Mouse (Mus musculus): Measurements from ENCODE around the gene March7. TPM values are rescaled to one million over a fixed set of nuclear protein-coding genes. Genes with fewer than 3 reads are reported as not detected.

Gene March7
- total and polyA plus RNA-seq, 3 experiments = 32.3 to 36.4 TPM; not detected in 1

DNA sequence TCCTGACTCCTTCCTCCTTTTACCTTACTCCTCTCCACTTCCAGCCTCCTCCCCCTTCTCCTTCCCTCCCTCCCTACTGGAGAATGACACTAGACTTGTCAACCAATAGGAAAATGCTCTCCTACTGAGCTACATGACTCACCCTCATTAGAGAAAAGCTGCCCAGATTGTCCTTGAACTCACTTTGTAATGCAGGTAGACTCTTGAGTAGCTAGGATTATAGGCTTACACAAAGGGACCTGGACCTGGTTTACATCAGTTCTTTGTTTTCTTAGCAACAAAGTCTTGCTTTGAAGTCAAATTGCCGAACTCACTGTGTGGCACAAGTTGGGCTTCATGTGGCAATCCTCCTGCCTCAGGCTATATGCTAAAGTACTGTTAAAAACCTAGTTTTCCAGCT is 12.8 kb upstream of the March7 start:
- Histone ChIP-seq H3K36me3 (ENCODE audit: control insufficient read depth in 1 of 2, insufficient read depth in 2 of 2, low read length in 2 of 2) (no peaks in the 10 kb centered on the region; a peak in 1 of 4 replicates), H3K4me1 (ENCODE audit: control insufficient read depth in 1 of 2, insufficient read depth in 2 of 2, low read length in 2 of 2) (no peaks in the 10 kb centered on the region), H3K9ac (ENCODE audit: control insufficient read depth, low read depth, low read length, poor library complexity, severe bottlenecking) (no peak overlapping the region), H3K27me3 (ENCODE audit: control insufficient read depth in 1 of 2, insufficient read depth in 2 of 2, low read length in 2 of 2) (no peaks in the 10 kb centered on the region), H3K27ac (ENCODE audit: control insufficient read depth, low read depth, low read length) (no peak overlapping the region), H3K79me2 (ENCODE audit: control insufficient read depth, insufficient read depth, low read length, poor library complexity) (no peaks in the 10 kb centered on the region), H3K9me3 (replicated peaks; ENCODE audit: insufficient read depth, low read length) (no peaks in the 10 kb centered on the region), H3K4me3 (ENCODE audit: control insufficient read depth in 1 of 2, insufficient read depth in 1 of 2, low read depth in 2 of 2, low read length in 2 of 2) (no peak overlapping the region)
- DNase-seq (ENCODE audit: low read depth, low spot score) = no peak
- TF ChIP-seq EP300 (IDR thresholded peaks at IDR 0.05; ENCODE audit: low read depth in 1 of 2, low read length in 2 of 2) (no peak), ELF1 (IDR thresholded peaks at IDR 0.05; ENCODE audit: low read depth, low read length) (no peak), ETS1 (IDR thresholded peaks at IDR 0.05; ENCODE audit: low read depth, low read length) (no peak), TBP (IDR thresholded peaks at IDR 0.05; ENCODE audit: low read depth, low read length) (no peak)

DNA sequence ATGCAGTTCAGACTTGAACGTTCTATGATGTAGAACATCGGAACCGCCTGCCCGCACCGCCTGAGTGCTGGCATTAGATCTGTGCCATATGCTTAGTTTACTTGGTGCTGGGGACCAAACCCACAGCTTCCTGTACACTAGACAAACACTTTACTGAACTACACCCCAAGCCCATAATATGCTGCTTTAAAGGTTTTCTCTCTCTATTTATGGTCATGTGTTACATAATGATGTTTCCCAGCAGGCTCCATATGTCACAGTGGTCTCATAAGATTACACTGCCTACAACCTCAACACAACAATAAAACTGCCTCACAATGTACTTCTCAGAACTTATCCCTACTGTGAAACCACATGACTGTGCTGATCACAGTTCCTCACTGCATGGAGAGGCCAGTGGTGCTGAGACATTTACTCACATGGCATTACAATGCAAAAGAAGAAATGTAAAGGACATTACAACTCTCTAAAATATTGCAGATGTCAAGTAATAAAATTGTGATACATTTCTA is 9.6 kb upstream of the March7 start:
- Histone ChIP-seq H3K27me3 (ENCODE audit: control insufficient read depth in 1 of 2, insufficient read depth in 2 of 2, low read length in 2 of 2) (no peaks in the 10 kb centered on the region), H3K4me1 (ENCODE audit: control insufficient read depth in 1 of 2, insufficient read depth in 2 of 2, low read length in 2 of 2) (peaks cover 8 to 19% of the 10 kb centered on the region in 2 experiments), H3K9me3 (replicated peaks; ENCODE audit: insufficient read depth, low read length) (no peaks in the 10 kb centered on the region), H3K79me2 (ENCODE audit: control insufficient read depth, insufficient read depth, low read length, poor library complexity) (no peaks in the 10 kb centered on the region), H3K36me3 (ENCODE audit: control insufficient read depth in 1 of 2, insufficient read depth in 2 of 2, low read length in 2 of 2) (peaks cover 0 to 21% of the 10 kb centered on the region in 2 experiments; a peak in 2 of 4 replicates), H3K9ac (ENCODE audit: control insufficient read depth, low read depth, low read length, poor library complexity, severe bottlenecking) (no peak overlapping the region), H3K4me3 (ENCODE audit: control insufficient read depth in 1 of 2, insufficient read depth in 1 of 2, low read depth in 2 of 2, low read length in 2 of 2) (no peak overlapping the region), H3K27ac (ENCODE audit: control insufficient read depth, low read depth, low read length) (no peak overlapping the region)
- no peak for TF ChIP-seq ZMIZ1 (IDR thresholded peaks at IDR 0.05; ENCODE audit: low read depth, low read length)
- no peak for TF ChIP-seq NRF1 (IDR thresholded peaks at IDR 0.05; ENCODE audit: insufficient read depth, low read depth, low read length, poor library complexity, severe bottlenecking)
- TF ChIP-seq SIN3A (IDR thresholded peaks at IDR 0.05; ENCODE audit: low read length) = no peak
- TF ChIP-seq TBP (IDR thresholded peaks at IDR 0.05; ENCODE audit: low read depth, low read length) = no peak
- no peak for TF ChIP-seq MAFK (IDR thresholded peaks at IDR 0.05; ENCODE audit: borderline replicate concordance, low read depth, low read length)
- TF ChIP-seq MEF2A (IDR thresholded peaks at IDR 0.05; ENCODE audit: extremely low read depth, insufficient replicate concordance, low read depth, low read length, poor library complexity, severe bottlenecking) = no peak
- no peak for TF ChIP-seq TAL1 (IDR thresholded peaks at IDR 0.05; ENCODE audit: low read length)
- TF ChIP-seq KAT2A (conservative IDR thresholded peaks at IDR 0.05; ENCODE audit: low read depth, low read length) = no peak
- TF ChIP-seq GABPA (IDR thresholded peaks at IDR 0.05; ENCODE audit: low read depth, low read length) = no peak
- no peak for TF ChIP-seq UBTF (IDR thresholded peaks at IDR 0.05; ENCODE audit: borderline replicate concordance, insufficient read depth, low read depth, low read length)
- no peak for TF ChIP-seq GATA1 (IDR thresholded peaks at IDR 0.05; ENCODE audit: low read depth, low read length)
- no peak for TF ChIP-seq CHD2 (IDR thresholded peaks at IDR 0.05; ENCODE audit: low read length)
- no peak for DNase-seq (ENCODE audit: low read depth, low spot score)

All from MEL (cell line).